In genomic region chr6:80185489-80186113, GRCm38 (mm10) we compare ENCODE assay signal across 23 mouse cellular contexts.
DNase-seq lines count a peak whose midpoint lies in the region; ATAC-seq and TF ChIP-seq lines count a peak whose summit lies in the region.
"Had no signal": no experiment of that assay in that cellular context is flagged by ENCODE, and none has a peak within 500 bp of the region (broad histone marks: within the 10 kb centered on the region; RNA-seq: fewer than 3 reads in every experiment).

No protein-coding gene starts in this region.

- 39% methylated on average over 6 of the region's 6 CpGs for WGBS in forebrain, embryonic 12.5 days
- WGBS in forebrain, postnatal 0 days: 35% methylated on average over 6 of the region's 6 CpGs
- WGBS in midbrain, embryonic 13.5 days: 39% methylated on average over 6 of the region's 6 CpGs
- 50% methylated on average over 6 of the region's 6 CpGs for WGBS in midbrain, postnatal 0 days
- WGBS in forebrain, embryonic 13.5 days: 34% methylated on average over 6 of the region's 6 CpGs

- H3K4me2 ChIP-seq in forebrain, embryonic 12.5 days: no peak overlapping the region
- no peak overlapping the region for H3K4me2 ChIP-seq in forebrain, postnatal 0 days (ENCODE audit: low read depth)
- no peak overlapping the region for H3K4me2 ChIP-seq in midbrain, embryonic 13.5 days (replicated peaks)
- no peak overlapping the region for H3K4me2 ChIP-seq in midbrain, postnatal 0 days (ENCODE audit: low read depth, low read length, poor library complexity, severe bottlenecking)
- no peak overlapping the region for H3K4me2 ChIP-seq in forebrain, embryonic 13.5 days
- H3K4me2 ChIP-seq: embryonic facial prominence, embryonic 12.5 days; heart, embryonic 12.5 days; hindbrain, embryonic 15.5 days had no signal

- no peaks in the 10 kb centered on the region for H3K9me3 ChIP-seq in forebrain, embryonic 12.5 days
- no peaks in the 10 kb centered on the region for H3K9me3 ChIP-seq in forebrain, postnatal 0 days (ENCODE audit: low read length)
- H3K9me3 ChIP-seq in midbrain, embryonic 13.5 days: no peaks in the 10 kb centered on the region
- no peaks in the 10 kb centered on the region for H3K9me3 ChIP-seq in midbrain, postnatal 0 days (ENCODE audit: low read length)
- no peaks in the 10 kb centered on the region for H3K9me3 ChIP-seq in forebrain, embryonic 13.5 days (replicated peaks)
- H3K9me3 ChIP-seq: embryonic facial prominence, embryonic 12.5 days; G1E; heart, embryonic 12.5 days; hindbrain, embryonic 10.5 days; hindbrain, embryonic 15.5 days had no signal

- no peak for TF ChIP-seq CTCF in forebrain, postnatal 0 days (IDR thresholded peaks at IDR 0.05; ENCODE audit: low read depth)
- TF ChIP-seq CTCF in midbrain, postnatal 0 days (IDR thresholded peaks at IDR 0.05): no peak

- H3K4me3 ChIP-seq in forebrain, embryonic 12.5 days (replicated peaks): no peak overlapping the region
- H3K4me3 ChIP-seq in forebrain, postnatal 0 days (ENCODE audit: low read depth, low read length): no peak overlapping the region
- H3K4me3 ChIP-seq in midbrain, embryonic 13.5 days (replicated peaks): no peak overlapping the region
- H3K4me3 ChIP-seq in midbrain, postnatal 0 days (ENCODE audit: low read depth, low read length): no peak overlapping the region
- H3K4me3 ChIP-seq in forebrain, embryonic 13.5 days: no peak overlapping the region
- H3K4me3 ChIP-seq: embryonic facial prominence, embryonic 12.5 days; gastrocnemius, adult 2 months; heart, embryonic 12.5 days; hindbrain, embryonic 10.5 days; hindbrain, embryonic 15.5 days had no signal

- peaks cover 9% of the 10 kb centered on the region for H3K4me1 ChIP-seq in forebrain, embryonic 12.5 days
- no peaks in the 10 kb centered on the region for H3K4me1 ChIP-seq in forebrain, postnatal 0 days (ENCODE audit: insufficient read depth)
- peaks cover 7% of the 10 kb centered on the region for H3K4me1 ChIP-seq in midbrain, embryonic 13.5 days (replicated peaks)
- H3K4me1 ChIP-seq in midbrain, postnatal 0 days (ENCODE audit: insufficient read depth, low read length): no peaks in the 10 kb centered on the region
- peaks cover 13% of the 10 kb centered on the region for H3K4me1 ChIP-seq in forebrain, embryonic 13.5 days
- H3K4me1 ChIP-seq: embryonic facial prominence, embryonic 12.5 days; heart, embryonic 12.5 days; hindbrain, embryonic 15.5 days had no signal

- DNase-seq in embryo, embryonic 11 days: peak; percentile 7
- DNase-seq in embryo, embryonic 9.5 days (ENCODE audit: extremely low spot score): no peak
- DNase-seq in forebrain, postnatal 0 days: no peak
- DNase-seq in midbrain, postnatal 0 days (ENCODE audit: low spot score): no peak
- no peak for DNase-seq in frontal cortex, postnatal 10 days (ENCODE audit: low spot score in 2 of 2)
- DNase-seq: adrenal gland, postnatal 14 days; B cell, adult 2 months; cerebellum, adult 18-20 months; cerebellum, adult 9-11 months; cerebellum, postnatal 36 days; gastrocnemius, adult 2 months; gastrocnemius, postnatal 25 days had no signal

- no peaks in the 10 kb centered on the region for H3K36me3 ChIP-seq in forebrain, embryonic 12.5 days (replicated peaks)
- no peaks in the 10 kb centered on the region for H3K36me3 ChIP-seq in forebrain, postnatal 0 days (ENCODE audit: insufficient read depth)
- H3K36me3 ChIP-seq in midbrain, embryonic 13.5 days: no peaks in the 10 kb centered on the region
- no peaks in the 10 kb centered on the region for H3K36me3 ChIP-seq in midbrain, postnatal 0 days (ENCODE audit: insufficient read depth, low read length)
- H3K36me3 ChIP-seq in forebrain, embryonic 13.5 days (ENCODE audit: poor library complexity, severe bottlenecking): no peaks in the 10 kb centered on the region
- H3K36me3 ChIP-seq: embryonic facial prominence, embryonic 12.5 days; G1E; heart, embryonic 12.5 days; hindbrain, embryonic 10.5 days; hindbrain, embryonic 15.5 days had no signal

- ATAC-seq in forebrain, embryonic 12.5 days (ENCODE audit: low FRiP score): peak; percentile 78
- no peak for ATAC-seq in forebrain, postnatal 0 days
- ATAC-seq in midbrain, embryonic 13.5 days: peak; percentile 62
- ATAC-seq in midbrain, postnatal 0 days (ENCODE audit: low FRiP score): no peak
- ATAC-seq in forebrain, embryonic 13.5 days: peak; percentile 74; the same call in 1 of the 2 replicates
- ATAC-seq: CD4-positive, CD25-positive, alpha-beta regulatory T cell, adult 4 months; inflammation-experienced regulatory T-cells, adult 6 months; intestine, postnatal 0 days had no signal

- H3K27me3 ChIP-seq in forebrain, embryonic 12.5 days: no peaks in the 10 kb centered on the region
- H3K27me3 ChIP-seq in forebrain, postnatal 0 days (ENCODE audit: insufficient read depth, low read length): no peaks in the 10 kb centered on the region
- H3K27me3 ChIP-seq in midbrain, embryonic 13.5 days: no peaks in the 10 kb centered on the region
- no peaks in the 10 kb centered on the region for H3K27me3 ChIP-seq in midbrain, postnatal 0 days (ENCODE audit: insufficient read depth, low read length)
- no peaks in the 10 kb centered on the region for H3K27me3 ChIP-seq in forebrain, embryonic 13.5 days
- H3K27me3 ChIP-seq: embryonic facial prominence, embryonic 12.5 days; heart, embryonic 12.5 days; hindbrain, embryonic 15.5 days had no signal

- H3K27ac ChIP-seq in forebrain, embryonic 12.5 days: peak overlapping the region; percentile 9; the same call in 1 of the 2 replicates
- H3K27ac ChIP-seq in forebrain, postnatal 0 days (ENCODE audit: low read depth, low read length): no peak overlapping the region
- H3K27ac ChIP-seq in midbrain, embryonic 13.5 days: no peak overlapping the region
- no peak overlapping the region for H3K27ac ChIP-seq in midbrain, postnatal 0 days (ENCODE audit: low read depth, low read length)
- no peak overlapping the region for H3K27ac ChIP-seq in forebrain, embryonic 13.5 days
- H3K27ac ChIP-seq: embryonic facial prominence, embryonic 12.5 days; gastrocnemius, adult 2 months; hindbrain, embryonic 10.5 days; hindbrain, embryonic 15.5 days had no signal

- H3K9ac ChIP-seq in forebrain, embryonic 12.5 days: no peak overlapping the region
- H3K9ac ChIP-seq in forebrain, postnatal 0 days: no peak overlapping the region
- no peak overlapping the region for H3K9ac ChIP-seq in midbrain, embryonic 13.5 days (replicated peaks)
- H3K9ac ChIP-seq in midbrain, postnatal 0 days (replicated peaks; ENCODE audit: low read length, poor library complexity, severe bottlenecking): no peak overlapping the region
- no peak overlapping the region for H3K9ac ChIP-seq in forebrain, embryonic 13.5 days
- H3K9ac ChIP-seq: embryonic facial prominence, embryonic 12.5 days; heart, embryonic 12.5 days; hindbrain, embryonic 15.5 days had no signal

Comparison
In these comparisons a context has a peak if more than half of its experiments do, and no peak if none do; other contexts are left out.
1. ATAC-seq: peak in forebrain, embryonic 12.5 days (single experiment), midbrain, embryonic 13.5 days (single experiment) and forebrain, embryonic 13.5 days (single experiment); none in forebrain, postnatal 0 days (single experiment) and midbrain, postnatal 0 days (single experiment).